Mouse (Mus musculus): Measurements from ENCODE around the gene Casp8ap2. TPM values are rescaled to one million over a fixed set of nuclear protein-coding genes. Genes with fewer than 3 reads are reported as not detected.

The Casp8ap2 gene
- total and polyA plus RNA-seq, 2 experiments from 2014 or later, result 25.1 to 30.4 TPM

- 77% methylated on average over 6 of the region's 6 CpGs for WGBS
- Histone ChIP-seq H3K4me2 (ENCODE audit: low read depth) (no peak overlapping the region), H3K27ac (ENCODE audit: low read depth, low read length) (no peak overlapping the region), H3K9ac (no peak overlapping the region), H3K4me1 (ENCODE audit: insufficient read depth) (no peaks in the 10 kb centered on the region), H3K4me3 (ENCODE audit: low read depth, low read length) (no peak overlapping the region), H3K36me3 (ENCODE audit: insufficient read depth) (peaks cover 59% of the 10 kb centered on the region), H3K27me3 (ENCODE audit: insufficient read depth, low read length) (no peaks in the 10 kb centered on the region), H3K9me3 (ENCODE audit: low read length) (no peaks in the 10 kb centered on the region)
- no peak for TF ChIP-seq CTCF (IDR thresholded peaks at IDR 0.05; ENCODE audit: low read depth)
- DNase-seq (no peak), ATAC-seq (no peak)
Observed at GRCm38 (mm10) chr4:32683061-32683582, 67.9 kb downstream of the Casp8ap2 start.

Other genes with a start within 250 kb of the Casp8ap2 start
- gene Gja10, start 12.7 kb upstream of the Casp8ap2 start, total RNA-seq (2014; rRNA removed), result 0.14 TPM in 1 of 2 replicates, not detected in the other
- not detected in 2 replicates for gene Gja10, start 12.7 kb upstream of the Casp8ap2 start, polyA plus RNA-seq (2015; fragmentation: Nextera tagmentation; extraction: Ambion mirVana)
- gene Mdn1, start 41.7 kb downstream of the Casp8ap2 start, total RNA-seq (2014; rRNA removed), result 26.9 and 29.8 TPM in 2 replicates
- 3.7 and 5.9 TPM in 2 replicates for gene Mdn1, start 41.7 kb downstream of the Casp8ap2 start, polyA plus RNA-seq (2015; fragmentation: Nextera tagmentation; extraction: Ambion mirVana)
- 103 and 105 TPM in 2 replicates for gene Lyrm2, start 184.8 kb downstream of the Casp8ap2 start, total RNA-seq (2014; rRNA removed)
- gene Lyrm2, start 184.8 kb downstream of the Casp8ap2 start, polyA plus RNA-seq (2015; fragmentation: Nextera tagmentation; extraction: Ambion mirVana), result 108 and 122 TPM in 2 replicates

Measured in forebrain, postnatal 0 days (tissue).